Mouse (Mus musculus): ENCODE measurements at regions not wholly inside any gene's neighbourhood (a gene's known extent, or its start where the extent isn't known, plus 50 kb on each side); places are given as distances from the start of the nearest gene placed in this dataset.

- DNase-seq (ENCODE audit: low spot score): no peak
These were observed 153.3 kb downstream of the Shq1 start for GRCm38 (mm10) chr6:100517662-100518061.

- peak; percentile 53 for DNase-seq (ENCODE audit: low spot score)
These were observed 158.3 kb downstream of the Shq1 start for GRCm38 (mm10) chr6:100512676-100513075.

GRCm38 (mm10) chr6:100510676-100511075 lies 160.3 kb downstream of the Shq1 start:
- no peak for DNase-seq (ENCODE audit: low spot score)

- DNase-seq (ENCODE audit: low spot score): no peak
These were observed 165.3 kb downstream of the Shq1 start for GRCm38 (mm10) chr6:100505506-100506247.

GRCm38 (mm10) chr6:100502961-100503782 lies 167.8 kb downstream of the Shq1 start:
- no peak for DNase-seq (ENCODE audit: low spot score)

- DNase-seq (ENCODE audit: low spot score): no peak
These were observed 168.8 kb downstream of the Shq1 start for GRCm38 (mm10) chr6:100502139-100502538.

- DNase-seq (ENCODE audit: low spot score): no peak
These were observed 170.2 kb downstream of the Shq1 start for GRCm38 (mm10) chr6:100500741-100501140.

- DNase-seq (ENCODE audit: low spot score): no peak
These were observed 170.9 kb downstream of the Shq1 start for GRCm38 (mm10) chr6:100500060-100500459.

- DNase-seq (ENCODE audit: low spot score): no peak
These were observed 172.1 kb downstream of the Shq1 start for GRCm38 (mm10) chr6:100498861-100499271.

- DNase-seq (ENCODE audit: low spot score): no peak
These were observed 172.8 kb downstream of the Shq1 start for GRCm38 (mm10) chr6:100498126-100498525.

- DNase-seq (ENCODE audit: low spot score): no peak
These were observed 174.8 kb downstream of the Shq1 start for GRCm38 (mm10) chr6:100496135-100496534.

- no peak for DNase-seq (ENCODE audit: low spot score)
These were observed 175.8 kb downstream of the Shq1 start for GRCm38 (mm10) chr6:100495131-100495530.

GRCm38 (mm10) chr6:100493558-100493957 lies 177.4 kb downstream of the Shq1 start:
- DNase-seq (ENCODE audit: low spot score): no peak

GRCm38 (mm10) chr6:100491811-100492210 lies 179.1 kb downstream of the Shq1 start:
- no peak for DNase-seq (ENCODE audit: low spot score)

GRCm38 (mm10) chr6:100490920-100491712 lies 179.8 kb downstream of the Shq1 start:
- DNase-seq (ENCODE audit: low spot score): no peak

GRCm38 (mm10) chr6:100483836-100484235 lies 187.1 kb downstream of the Shq1 start:
- no peak for DNase-seq (ENCODE audit: low spot score)

- peak; percentile 39 for DNase-seq (ENCODE audit: low spot score)
These were observed 187.7 kb downstream of the Shq1 start for GRCm38 (mm10) chr6:100483084-100483810.

GRCm38 (mm10) chr6:100482572-100482971 lies 188.4 kb downstream of the Shq1 start:
- no peak for DNase-seq (ENCODE audit: low spot score)

GRCm38 (mm10) chr6:100480525-100480924 lies 190.4 kb downstream of the Shq1 start:
- no peak for DNase-seq (ENCODE audit: low spot score)

GRCm38 (mm10) chr6:100479881-100480280 lies 191.1 kb downstream of the Shq1 start:
- no peak for DNase-seq (ENCODE audit: low spot score)

GRCm38 (mm10) chr6:100479455-100479854 lies 191.5 kb downstream of the Shq1 start:
- DNase-seq (ENCODE audit: low spot score): no peak
